Mouse (Mus musculus) natural killer cell, adult 2 months (primary cell): ENCODE data around the gene 4930404H24Rik.
A peak's percentile ranks its signal among the peaks of the same experiment; 100 is the strongest.

Experiments used
- DNase-seq, 2 experiments: peaks; one replicate each; pipeline ENCODE4 v3.0.0; 2022; ENCODE audit warnings: low spot score in 2 of 2

Gene 4930404H24Rik

DNA sequence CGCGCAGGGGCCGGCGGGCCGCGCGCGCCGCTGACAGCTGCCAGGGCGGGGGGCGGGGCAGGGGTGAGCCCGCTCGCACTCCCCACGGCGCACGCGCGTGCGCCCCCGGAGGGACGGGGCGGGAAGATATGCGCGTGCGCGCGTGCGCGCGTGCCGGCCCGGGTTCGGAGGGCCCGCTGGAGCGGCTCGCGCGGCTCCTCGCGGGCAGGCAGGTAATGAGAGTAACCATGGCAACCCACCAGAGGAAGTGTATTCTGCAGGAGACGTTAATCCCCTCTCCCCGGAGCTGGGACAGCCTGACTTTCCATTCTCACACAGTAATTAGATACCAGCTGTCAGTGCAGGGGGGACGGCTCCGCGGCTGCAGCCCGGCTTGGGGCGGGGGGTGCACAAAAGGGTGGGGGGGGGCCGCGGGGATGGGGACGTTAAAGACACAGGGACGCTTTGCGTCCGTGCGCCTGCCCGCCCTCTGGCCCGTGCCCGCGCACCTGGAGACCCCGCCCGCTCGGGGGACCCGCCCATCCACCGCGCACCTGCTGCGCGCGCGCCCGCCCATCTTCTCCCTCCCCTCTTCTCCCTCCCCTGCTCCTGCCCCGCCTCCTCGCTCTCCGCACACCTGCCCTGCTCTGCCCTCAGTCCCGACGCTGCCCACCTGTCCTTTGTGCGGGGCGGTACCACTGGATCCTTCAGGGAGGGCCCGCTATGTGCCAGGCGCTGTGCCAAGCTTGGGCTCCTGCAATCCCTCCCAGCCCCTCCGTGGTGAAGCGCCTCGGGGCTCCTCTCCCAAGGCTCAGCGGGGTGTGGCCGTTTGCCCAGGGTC lies at the start of gene 4930404H24Rik:
4930404H24Rik (plus strand) TSS at position 218 of the 820 bp plus-strand sequence.
- peak in 1 of 2 experiments; percentile 39 for DNase-seq

DNA sequence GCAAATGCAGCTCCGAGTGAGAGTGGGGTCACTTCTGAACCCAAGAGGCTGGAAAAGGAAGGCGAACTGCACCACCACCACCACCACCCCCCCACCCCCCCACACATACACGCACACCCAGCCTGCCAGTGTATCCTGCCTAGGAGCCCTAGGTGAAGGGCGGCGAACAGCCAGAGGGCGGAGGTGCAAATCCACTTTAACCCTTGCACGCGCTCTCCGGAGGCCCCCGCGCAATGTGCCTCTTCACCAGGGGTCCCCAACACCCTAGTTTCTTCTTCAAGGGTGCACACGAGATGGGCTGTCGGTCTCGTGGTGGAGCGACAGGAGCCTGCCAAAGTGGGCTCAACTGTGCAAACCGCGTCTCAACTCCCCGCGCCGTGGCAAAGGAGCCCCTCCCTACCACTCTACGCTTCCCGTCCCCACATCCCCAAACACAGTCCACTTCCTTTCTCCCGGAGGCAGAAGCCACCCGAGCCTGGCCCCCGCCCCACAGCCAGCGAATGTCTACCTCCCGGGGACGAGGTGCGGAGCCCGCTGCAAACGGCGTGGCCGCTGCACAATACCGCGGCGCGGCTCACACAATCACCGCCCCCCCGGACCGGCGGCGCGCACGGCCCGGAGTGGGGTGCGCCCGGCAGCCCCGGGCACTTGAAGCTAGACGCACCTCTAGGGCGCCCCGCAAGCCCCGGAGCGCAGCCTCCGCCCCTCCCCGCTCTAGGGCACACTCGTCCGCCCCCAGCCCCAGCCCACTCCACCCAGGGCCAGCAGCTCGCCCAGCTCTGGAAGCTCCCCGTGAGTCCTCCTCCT lies 49.0 kb upstream of the 4930404H24Rik start:
- no peak for DNase-seq

DNA sequence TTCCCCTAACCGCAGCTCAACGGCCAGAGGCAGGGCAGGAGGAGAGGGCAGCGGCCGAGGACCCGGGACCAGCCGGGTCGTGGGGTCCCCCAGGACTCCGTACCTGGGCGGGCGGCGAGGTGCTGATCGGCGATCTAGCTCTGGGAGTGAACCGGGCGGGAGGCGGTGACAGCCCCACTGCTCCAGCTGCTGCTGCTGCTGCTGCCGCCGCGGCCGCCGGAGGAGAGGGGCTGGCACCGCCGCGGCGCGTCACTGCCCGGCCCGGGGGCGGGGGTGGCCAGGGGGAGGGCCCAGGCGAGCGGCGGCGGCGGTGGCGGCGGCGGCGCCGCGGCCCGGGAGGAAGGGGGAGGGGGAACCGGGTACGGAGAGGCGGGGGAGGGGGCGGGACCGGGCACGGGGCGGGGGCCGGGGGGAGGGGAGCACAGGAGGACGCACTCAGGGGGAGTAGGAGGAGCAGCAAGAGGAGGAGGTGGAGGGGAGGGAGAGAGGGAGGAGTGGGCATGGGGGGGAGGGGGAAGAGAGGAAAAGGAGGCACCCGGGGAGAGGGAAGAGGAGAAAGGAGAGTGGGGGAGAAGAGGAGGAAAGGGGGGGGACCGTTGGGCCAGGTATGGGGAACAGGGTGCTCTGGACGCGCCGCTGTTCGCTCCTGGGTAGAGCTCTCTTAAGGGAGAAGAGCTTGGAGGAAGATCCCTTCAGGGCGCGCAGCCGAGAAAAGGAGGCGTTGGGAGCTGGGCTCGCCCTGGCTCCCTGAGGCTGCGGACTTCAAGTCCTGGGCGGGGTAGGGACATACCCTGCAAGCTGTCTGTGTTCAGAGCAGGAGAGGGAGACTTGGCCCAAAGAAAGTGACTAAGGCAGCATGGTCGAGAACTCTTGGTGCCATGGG lies 48.1 kb upstream of the 4930404H24Rik start:
- DNase-seq: peak; percentile 12 to 28

DNA sequence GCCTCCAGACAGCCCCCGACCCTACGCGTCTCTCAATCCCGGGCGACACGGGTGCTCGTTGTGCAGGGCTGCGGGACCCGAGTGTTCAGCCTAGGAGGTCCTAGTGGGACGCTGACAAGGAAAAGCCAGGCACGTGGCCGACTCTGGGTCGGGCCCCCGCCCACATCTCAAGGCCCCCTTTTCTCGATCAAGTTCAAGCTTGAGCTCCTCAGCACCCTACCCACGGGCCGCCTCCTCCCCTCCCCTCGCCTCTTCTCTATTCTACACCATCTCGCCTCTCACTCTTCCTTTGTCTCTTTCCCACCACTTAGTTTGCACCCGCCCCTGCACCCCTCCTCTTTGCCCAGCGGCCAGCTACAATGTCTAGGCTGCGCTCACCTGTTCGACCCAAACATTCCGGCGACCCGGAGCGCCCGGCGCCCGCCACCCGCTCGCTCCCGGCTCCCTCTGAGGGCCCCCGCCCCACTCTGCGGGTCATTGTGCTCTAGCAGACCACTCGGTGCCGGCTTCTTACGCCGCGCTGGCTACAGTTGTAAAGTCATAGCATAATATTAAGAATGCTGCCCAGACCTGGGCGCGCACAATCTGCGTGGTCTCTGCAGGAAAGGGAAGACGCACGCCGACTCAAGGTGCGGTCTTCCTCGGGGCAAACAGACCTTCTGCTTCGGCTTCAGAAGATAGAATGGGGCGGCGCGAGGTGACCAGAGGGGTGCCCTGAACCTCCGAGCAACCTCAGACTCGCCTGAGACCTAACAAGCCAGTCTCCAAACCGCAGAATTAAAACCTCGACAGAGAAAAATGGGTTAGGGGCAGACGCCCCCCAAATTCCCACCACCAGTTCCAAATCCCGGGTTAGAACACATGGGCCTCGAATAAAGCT lies 47.2 kb upstream of the 4930404H24Rik start:
- DNase-seq: no peak

DNA sequence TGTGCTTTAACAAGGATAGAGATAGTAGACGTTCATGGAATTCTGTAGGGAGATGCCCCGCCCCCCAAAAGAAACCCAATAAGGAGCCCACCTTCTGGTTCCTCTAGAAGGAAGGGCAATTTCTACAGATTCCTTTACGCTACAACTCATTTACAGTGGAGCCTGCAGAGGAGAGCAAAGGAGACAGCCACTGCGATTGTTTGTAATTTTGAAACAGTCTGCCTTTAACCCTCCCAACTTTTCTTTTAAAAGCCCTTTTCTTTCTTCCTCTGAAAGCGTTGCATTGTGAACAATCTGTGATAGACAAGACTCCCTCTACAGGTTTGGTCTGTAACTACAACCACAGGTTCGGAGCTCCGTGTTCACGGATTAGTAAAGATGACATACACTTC lies 46.6 kb upstream of the 4930404H24Rik start:
- peak; percentile 51 to 53 for DNase-seq

DNA sequence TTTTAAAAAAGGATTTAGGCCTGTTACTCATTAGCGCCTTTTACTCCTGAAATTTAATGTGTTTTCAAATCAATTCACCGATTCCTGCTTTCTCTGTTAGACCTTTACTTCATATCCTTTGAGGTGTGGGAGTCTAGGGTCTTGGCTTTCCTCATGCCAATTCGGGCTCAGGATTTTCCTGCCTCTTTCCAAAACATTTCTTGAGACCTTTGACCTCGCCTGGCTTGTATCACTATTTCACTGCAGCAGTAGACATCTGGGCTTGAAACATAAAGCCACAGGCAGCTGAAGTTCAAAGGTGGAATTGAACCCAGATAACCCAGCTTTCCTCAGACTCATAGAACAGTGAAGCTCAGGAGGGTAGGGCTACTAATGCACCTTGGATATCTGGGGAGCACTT lies 46.1 kb upstream of the 4930404H24Rik start:
- no peak for DNase-seq

DNA sequence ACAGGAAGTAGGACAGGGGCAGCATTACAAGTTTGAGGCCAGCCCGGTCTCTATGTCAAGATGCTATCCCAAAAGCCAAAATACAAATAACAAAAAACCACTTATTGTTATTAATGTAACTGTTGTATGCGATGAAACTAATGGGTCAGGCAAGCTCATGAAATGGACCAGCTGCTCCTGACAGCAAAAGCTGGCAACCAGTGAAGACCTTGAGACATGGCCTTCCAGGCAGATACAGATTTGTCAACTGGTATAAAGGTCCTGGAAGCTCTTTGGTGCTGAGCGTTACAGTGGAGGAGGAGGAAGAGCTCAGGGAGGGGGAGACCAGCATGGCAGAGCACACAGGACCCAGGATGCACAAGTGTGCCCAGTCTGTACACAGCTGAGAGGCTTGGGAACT lies 44.9 kb upstream of the 4930404H24Rik start:
- no peak for DNase-seq

DNA sequence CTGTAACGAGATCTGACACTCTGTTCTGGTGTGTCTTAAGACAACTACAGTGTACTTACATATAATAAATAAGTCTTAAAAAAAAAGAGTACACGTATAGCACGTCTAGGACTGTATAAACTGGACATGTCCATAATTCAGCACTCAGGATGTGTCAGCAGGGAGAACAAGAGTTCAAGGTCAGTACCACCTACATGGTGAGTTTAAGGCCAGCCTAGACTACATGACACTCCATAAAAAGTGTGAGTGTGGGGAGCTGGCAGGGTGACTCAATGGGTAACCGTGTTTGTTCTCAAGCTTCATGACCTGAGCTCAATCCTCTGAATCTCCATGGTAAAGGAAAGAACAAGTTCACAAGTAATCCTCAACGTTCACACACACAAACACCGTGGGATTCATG lies 44.1 kb upstream of the 4930404H24Rik start:
- DNase-seq: no peak

DNA sequence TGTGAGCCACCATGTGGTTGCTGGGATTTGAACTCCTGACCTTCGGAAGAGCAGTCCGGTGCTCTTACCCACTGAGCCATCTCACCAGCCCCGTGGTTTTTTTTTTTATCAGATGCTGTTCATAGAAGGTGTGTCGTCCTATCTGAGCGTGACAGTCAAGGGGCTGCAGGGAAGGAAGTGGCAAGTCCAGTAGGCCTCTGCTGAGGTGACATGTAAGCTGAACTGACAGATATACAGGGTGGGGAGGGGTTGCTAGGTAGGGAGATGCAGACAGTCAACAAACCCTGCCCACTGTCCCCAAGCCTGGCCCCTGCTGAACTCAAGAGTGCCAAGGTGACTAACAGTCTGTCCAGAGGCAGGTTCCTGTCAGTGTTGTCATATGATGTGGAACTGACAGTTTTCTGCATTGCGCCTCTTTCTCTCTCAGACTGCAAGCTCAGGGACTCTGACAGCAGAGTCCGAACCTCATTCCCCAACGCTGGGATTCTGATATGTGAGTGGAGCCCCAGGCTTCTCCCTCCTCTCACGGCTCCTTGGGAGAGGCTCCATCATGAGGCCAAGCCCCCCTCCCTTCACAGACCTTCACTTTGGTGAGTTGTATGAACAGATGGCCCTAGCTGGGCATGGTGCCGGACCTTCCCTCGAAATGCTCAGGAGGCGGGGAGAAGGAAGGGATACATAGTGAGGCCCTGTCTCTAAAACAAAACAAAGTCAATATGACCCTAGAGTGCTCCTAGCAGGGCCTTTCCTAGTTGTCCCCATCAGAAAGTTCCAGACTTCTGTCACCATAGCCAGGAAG lies 38.4 kb upstream of the 4930404H24Rik start:
- DNase-seq: peak; percentile 8 to 25

DNA sequence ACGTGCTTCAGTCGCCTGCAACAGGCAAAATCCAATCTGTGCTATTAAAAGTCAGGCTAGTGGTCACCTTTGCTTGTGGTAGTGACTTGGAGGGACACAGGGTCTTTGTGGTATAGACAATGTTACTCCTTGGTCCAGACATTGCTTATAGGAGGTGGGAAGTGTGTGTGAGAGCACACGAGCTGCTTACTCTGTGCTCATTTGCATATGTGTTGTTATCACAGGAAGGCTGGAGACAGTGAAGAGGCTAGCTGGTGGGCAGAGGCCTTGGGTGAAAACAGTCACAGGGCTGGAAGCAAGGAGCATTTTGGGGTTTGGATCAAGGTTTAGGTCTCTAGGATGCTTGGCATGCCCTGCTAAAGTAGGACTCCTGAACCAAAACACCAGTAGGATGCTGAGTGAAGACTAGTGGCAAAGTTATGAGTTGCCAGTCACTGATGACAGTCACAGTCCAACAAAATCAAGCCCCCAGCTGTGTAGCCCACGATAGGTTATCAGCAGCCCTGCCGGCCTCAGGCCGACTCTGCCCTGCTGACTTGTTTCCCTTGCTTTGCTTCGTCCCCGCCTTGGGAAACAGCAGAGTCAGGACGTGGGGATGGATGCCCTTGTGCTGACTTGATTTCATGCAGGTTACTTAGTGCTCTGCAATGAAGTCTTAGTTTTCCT lies 37.6 kb upstream of the 4930404H24Rik start:
- no peak for DNase-seq

DNA sequence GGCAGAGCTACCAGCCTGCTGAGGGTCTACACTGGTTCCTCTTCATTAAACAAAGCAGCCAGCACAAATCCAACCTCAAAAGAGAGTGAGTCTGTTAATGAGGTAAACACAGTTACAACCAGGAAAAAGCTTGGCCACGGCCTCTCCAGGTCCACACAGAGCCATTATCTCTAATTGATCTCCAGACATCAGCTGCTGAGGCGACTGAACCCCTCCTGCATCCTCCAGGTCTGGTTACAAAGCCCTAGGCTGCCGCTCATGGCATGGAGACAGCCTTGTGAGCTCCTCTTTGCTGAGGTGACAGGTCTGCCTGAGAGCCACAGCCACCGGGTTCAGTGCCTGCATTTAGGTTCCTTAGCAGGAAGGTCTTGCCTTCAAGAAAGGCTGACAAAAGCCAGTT lies 35.1 kb upstream of the 4930404H24Rik start:
- no peak for DNase-seq

DNA sequence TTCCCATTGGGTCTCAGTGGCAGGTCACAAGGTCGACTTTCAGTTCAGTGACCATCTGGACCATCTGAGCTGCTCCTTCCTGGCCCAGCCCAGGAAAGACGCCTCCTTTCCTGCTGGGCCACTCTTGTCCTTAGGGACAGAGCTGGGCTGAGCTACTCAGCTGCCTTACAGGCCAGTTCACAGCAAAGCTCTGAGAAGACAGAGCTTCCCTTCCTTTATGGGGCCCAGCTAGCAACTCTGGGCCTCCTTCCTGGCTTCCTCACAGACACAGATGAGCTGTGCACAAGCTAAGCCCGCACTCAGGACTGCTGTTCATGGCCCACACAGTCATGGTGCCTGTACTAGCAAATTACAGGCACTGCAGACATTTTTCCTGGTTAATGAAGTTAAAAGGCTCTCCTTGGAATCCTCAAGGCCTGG lies 34.6 kb upstream of the 4930404H24Rik start:
- no peak for DNase-seq

DNA sequence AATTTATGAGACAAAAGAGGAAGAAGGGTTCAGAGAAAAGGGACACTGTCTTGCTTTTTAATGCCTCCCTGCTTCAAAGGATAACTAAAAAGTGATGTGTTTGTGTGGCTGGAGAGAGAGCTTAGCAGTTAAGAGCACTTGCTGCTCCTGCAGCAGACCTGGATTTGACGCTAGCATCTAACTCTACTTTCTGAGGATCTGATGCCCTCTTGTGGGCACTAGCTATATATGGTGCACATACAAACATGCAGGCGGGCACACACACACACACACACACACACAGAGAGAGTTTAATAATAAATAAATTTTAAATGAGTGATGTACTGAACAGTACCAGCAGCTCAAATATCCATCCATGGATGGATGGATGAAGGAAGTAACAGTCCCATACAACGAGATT lies 29.3 kb upstream of the 4930404H24Rik start:
- DNase-seq: no peak

DNA sequence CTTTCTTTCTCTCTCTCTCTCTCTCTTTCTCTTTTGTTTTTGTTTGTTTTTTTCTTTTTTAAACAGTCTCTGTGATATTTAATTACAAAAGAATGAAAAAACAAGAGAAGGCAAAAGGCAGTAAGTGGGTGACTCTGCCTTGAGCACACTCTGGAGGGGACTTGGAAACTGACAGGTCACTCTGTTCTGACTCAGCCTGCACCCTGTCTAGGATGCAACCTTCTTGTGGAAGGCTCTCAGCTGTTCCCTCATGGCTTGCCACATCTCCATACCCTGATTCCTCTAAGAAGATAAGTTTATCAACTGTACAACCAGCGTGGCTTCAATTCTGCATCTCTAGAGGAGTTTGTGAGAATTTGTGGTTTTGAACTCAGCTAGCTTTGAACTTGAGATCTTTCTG lies 25.2 kb upstream of the 4930404H24Rik start:
- DNase-seq: no peak

DNA sequence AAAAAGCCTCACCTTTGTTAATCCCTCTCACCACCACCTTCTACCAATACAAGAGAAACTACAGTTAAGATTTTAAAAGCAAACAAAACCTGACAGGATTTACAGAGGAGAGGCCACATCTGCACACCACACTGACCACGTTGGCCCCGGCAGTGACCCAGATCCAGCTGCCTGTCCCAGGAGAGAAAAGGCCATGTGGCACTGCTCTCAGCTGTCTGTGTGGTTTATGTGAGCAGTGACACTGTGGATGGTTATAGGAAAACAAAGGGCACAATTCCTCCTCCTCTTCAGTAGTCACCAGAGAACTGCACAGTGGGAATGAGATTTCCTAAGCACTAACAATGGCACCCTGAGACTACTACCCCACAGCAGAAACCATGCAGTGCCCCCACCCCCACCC lies 23.3 kb upstream of the 4930404H24Rik start:
- DNase-seq: no peak

DNA sequence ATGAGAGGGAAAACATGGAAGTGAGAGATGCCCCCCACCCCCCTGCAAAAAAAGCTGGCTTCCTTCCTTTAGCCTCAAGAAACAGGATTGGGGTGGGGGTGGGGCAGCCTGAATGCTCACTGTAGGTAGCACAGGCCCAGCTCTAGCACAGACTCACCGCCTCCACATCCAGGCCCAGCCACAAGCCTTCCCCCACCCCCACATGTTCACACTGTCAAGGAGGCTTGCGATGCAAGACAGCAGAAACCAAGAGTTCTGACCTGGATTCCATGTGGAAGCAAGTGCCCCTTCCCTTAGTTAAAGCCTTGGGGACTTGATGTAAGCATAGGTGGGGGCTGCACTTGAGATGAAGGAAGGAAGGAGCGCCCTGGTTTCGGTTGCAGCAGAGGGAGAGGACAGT lies 22.8 kb upstream of the 4930404H24Rik start:
- DNase-seq: no peak

DNA sequence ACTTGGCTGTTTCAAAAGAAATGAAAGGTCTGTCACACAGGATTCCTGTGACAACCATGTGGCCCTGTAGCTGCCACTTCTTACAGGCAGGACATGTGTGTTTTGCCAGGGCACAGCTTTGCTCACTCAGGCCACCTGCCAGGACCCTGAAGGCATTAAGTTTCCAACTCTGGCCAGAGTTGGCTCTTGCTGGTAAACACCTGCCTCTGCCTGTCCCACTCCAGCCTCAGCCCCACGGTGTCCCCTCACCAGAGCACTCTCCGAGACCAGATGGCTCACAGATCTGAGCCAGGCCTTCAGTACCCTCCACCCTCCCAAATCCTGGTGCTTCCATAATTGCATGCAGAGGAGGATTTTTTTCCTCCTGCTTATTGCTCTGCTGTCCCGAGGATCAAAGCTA lies 21.6 kb upstream of the 4930404H24Rik start:
- DNase-seq: no peak

DNA sequence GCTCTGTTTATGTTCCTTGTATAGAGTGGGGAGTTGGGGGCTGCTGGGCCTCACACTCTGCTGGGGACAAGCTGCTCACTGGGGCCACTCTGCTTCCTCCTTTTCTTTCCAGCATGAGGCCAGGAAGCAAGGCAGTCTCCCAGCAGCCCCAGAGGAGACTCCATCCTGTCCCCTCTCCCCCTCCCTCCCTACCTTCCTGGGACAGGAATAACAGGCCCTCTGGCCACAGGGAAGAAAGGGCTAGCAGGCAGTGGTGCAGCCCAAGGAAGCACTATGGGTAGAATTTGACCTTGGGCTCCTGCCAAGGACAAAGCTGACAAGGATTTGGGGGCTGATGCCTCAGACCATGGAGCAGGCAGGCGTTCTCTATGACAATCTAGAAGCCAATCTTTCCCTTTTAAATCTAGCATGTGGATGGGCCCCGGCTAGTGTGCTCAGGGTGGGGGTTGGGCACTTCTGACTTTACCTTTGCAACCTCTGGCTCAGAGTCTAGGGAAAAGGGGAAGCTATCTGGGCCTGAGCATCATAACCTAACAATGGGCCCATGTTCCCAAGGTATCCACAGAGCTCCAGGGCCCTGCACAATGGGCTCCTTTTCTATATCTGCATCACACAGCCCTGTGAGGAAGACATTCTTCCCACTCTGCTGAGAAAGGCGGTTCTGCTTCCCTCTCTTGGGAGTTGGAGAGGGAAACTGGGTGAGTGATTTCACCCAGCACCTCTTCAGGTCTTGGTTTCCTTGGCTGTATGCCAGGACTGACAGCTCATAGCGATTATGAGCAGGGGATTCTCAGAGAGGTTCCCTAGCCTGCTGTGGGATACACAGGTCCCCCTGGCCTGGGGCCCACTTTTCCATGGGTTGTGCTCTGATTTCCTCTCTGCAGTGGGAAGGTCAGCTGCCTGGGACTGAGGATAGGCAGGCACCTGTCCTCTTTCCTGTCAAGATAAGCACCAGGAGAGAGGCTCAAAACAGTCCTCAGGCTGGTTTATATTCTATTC lies 17.2 kb upstream of the 4930404H24Rik start:
- no peak for DNase-seq
